18 mouse cellular contexts compared by ENCODE assay signal in the genomic region with DNA sequence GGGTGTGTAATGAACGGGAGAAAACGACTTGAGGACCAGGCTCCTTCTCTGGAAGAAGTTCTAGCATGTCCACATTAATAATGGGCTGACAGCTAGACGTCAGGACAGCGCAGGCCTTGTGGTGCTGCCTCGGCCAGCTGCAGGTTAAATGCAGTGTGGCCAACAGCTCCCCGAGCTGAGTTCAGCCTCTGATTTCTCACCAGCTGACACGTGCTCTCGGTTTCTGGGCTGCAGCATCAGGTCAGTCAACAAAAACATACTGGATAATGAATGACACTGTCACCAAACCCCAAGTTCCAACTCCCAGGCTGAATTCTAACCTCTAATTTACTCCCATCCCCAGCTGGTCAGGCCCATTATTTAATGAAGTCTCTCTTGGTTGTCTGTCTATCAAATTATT.
DNase-seq lines count a peak whose midpoint lies in the region; ATAC-seq and TF ChIP-seq lines count a peak whose summit lies in the region.
"Had no signal": no experiment of that assay in that cellular context is flagged by ENCODE, and none has a peak within 500 bp of the region (broad histone marks: within the 10 kb centered on the region; RNA-seq: fewer than 3 reads in every experiment).

No protein-coding gene starts in this region.

- H3K9me3 ChIP-seq in forebrain, embryonic 12.5 days = no peaks in the 10 kb centered on the region
- H3K9me3 ChIP-seq in forebrain, embryonic 11.5 days (ENCODE audit: control insufficient read depth, low read length) = no peaks in the 10 kb centered on the region
- H3K9me3 ChIP-seq in forebrain, postnatal 0 days (ENCODE audit: low read length) = no peaks in the 10 kb centered on the region
- no peaks in the 10 kb centered on the region for H3K9me3 ChIP-seq in midbrain, embryonic 15.5 days
- H3K9me3 ChIP-seq: embryonic facial prominence, embryonic 12.5 days; heart, embryonic 15.5 days; neural tube, embryonic 13.5 days had no signal

- no peaks in the 10 kb centered on the region for H3K27me3 ChIP-seq in forebrain, embryonic 12.5 days
- no peaks in the 10 kb centered on the region for H3K27me3 ChIP-seq in forebrain, embryonic 11.5 days (ENCODE audit: control insufficient read depth, insufficient read depth, low read length)
- H3K27me3 ChIP-seq in forebrain, postnatal 0 days (ENCODE audit: insufficient read depth, low read length) = no peaks in the 10 kb centered on the region
- H3K27me3 ChIP-seq in midbrain, embryonic 15.5 days (replicated peaks) = no peaks in the 10 kb centered on the region
- H3K27me3 ChIP-seq: embryonic facial prominence, embryonic 12.5 days; heart, embryonic 15.5 days; neural tube, embryonic 13.5 days had no signal

- no peak for TF ChIP-seq CTCF in forebrain, postnatal 0 days (IDR thresholded peaks at IDR 0.05; ENCODE audit: low read depth)

- no peaks in the 10 kb centered on the region for H3K36me3 ChIP-seq in forebrain, embryonic 12.5 days (replicated peaks)
- H3K36me3 ChIP-seq in forebrain, embryonic 11.5 days (ENCODE audit: control insufficient read depth, insufficient read depth, low read length) = no peaks in the 10 kb centered on the region
- H3K36me3 ChIP-seq in forebrain, postnatal 0 days (ENCODE audit: insufficient read depth) = no peaks in the 10 kb centered on the region
- H3K36me3 ChIP-seq in midbrain, embryonic 15.5 days (replicated peaks) = no peaks in the 10 kb centered on the region
- H3K36me3 ChIP-seq: embryonic facial prominence, embryonic 12.5 days; heart, embryonic 15.5 days; neural tube, embryonic 13.5 days had no signal

- no peak overlapping the region for H3K4me2 ChIP-seq in forebrain, embryonic 12.5 days
- no peak overlapping the region for H3K4me2 ChIP-seq in forebrain, embryonic 11.5 days (ENCODE audit: low read depth, low read length, severe bottlenecking)
- H3K4me2 ChIP-seq in forebrain, postnatal 0 days (ENCODE audit: low read depth) = no peak overlapping the region
- no peak overlapping the region for H3K4me2 ChIP-seq in midbrain, embryonic 15.5 days
- H3K4me2 ChIP-seq: embryonic facial prominence, embryonic 12.5 days; heart, embryonic 15.5 days; neural tube, embryonic 13.5 days had no signal

- H3K4me1 ChIP-seq in forebrain, embryonic 12.5 days = peaks cover 19% of the 10 kb centered on the region
- no peaks in the 10 kb centered on the region for H3K4me1 ChIP-seq in forebrain, embryonic 11.5 days (replicated peaks; ENCODE audit: control insufficient read depth, insufficient read depth, low read length)
- H3K4me1 ChIP-seq in forebrain, postnatal 0 days (ENCODE audit: insufficient read depth) = 0 out of 2 replicates have a peak, but pooled peaks cover 14% of the 10 kb centered on the region
- H3K4me1 ChIP-seq in midbrain, embryonic 15.5 days = peaks cover 17% of the 10 kb centered on the region
- H3K4me1 ChIP-seq: heart, embryonic 15.5 days had no signal

- peak; percentile 72 for ATAC-seq in forebrain, embryonic 12.5 days (ENCODE audit: low FRiP score)
- ATAC-seq in forebrain, embryonic 11.5 days (replicated peaks; ENCODE audit: low FRiP score) = no peak
- peak; percentile 54 for ATAC-seq in forebrain, postnatal 0 days
- peak; percentile 53 for ATAC-seq in midbrain, embryonic 15.5 days (replicated peaks)

- DNase-seq in forebrain, embryonic 11.5 days (ENCODE audit: low spot score) = no peak
- peak; percentile 46 for DNase-seq in brain, adult 2 months (ENCODE audit: low read depth, low spot score)
- DNase-seq in forebrain, postnatal 0 days = peak; percentile 21
- DNase-seq in right cerebral cortex, adult 2 months (ENCODE audit: low spot score in 2 of 2) = no peak
- no peak for DNase-seq in spleen, adult 12 weeks (ENCODE audit: low spot score)
- no peak for DNase-seq in layer of hippocampus, adult 8-10 months (ENCODE audit: low spot score in 2 of 2)
- DNase-seq: adrenal gland, postnatal 14 days; gastrocnemius, adult 2 months; heart, postnatal 36 days; kidney, adult 9 months; kidney, postnatal 14 days; lung, postnatal 4 days had no signal

- no peak overlapping the region for H3K9ac ChIP-seq in forebrain, embryonic 12.5 days
- no peak overlapping the region for H3K9ac ChIP-seq in forebrain, embryonic 11.5 days (ENCODE audit: low read length)
- no peak overlapping the region for H3K9ac ChIP-seq in forebrain, postnatal 0 days
- no peak overlapping the region for H3K9ac ChIP-seq in midbrain, embryonic 15.5 days
- H3K9ac ChIP-seq: embryonic facial prominence, embryonic 12.5 days; heart, embryonic 15.5 days; neural tube, embryonic 13.5 days had no signal

- WGBS in forebrain, embryonic 12.5 days = 60% methylated on average over 8 of the region's 8 CpGs
- WGBS in forebrain, embryonic 11.5 days = 72% methylated on average over 8 of the region's 8 CpGs
- 38% methylated on average over 8 of the region's 8 CpGs for WGBS in forebrain, postnatal 0 days
- WGBS in midbrain, embryonic 15.5 days = 36% methylated on average over 8 of the region's 8 CpGs

- H3K4me3 ChIP-seq in forebrain, embryonic 12.5 days (replicated peaks) = no peak overlapping the region
- H3K4me3 ChIP-seq in forebrain, embryonic 11.5 days (ENCODE audit: low read depth, low read length) = no peak overlapping the region
- no peak overlapping the region for H3K4me3 ChIP-seq in forebrain, postnatal 0 days (ENCODE audit: low read depth, low read length)
- no peak overlapping the region for H3K4me3 ChIP-seq in midbrain, embryonic 15.5 days
- H3K4me3 ChIP-seq: embryonic facial prominence, embryonic 12.5 days; gastrocnemius, adult 2 months; heart, embryonic 15.5 days; myocyte; neural tube, embryonic 13.5 days had no signal

- H3K27ac ChIP-seq in forebrain, embryonic 12.5 days = no peak overlapping the region
- H3K27ac ChIP-seq in forebrain, embryonic 11.5 days (ENCODE audit: low read depth, low read length) = no peak overlapping the region
- H3K27ac ChIP-seq in forebrain, postnatal 0 days (ENCODE audit: low read depth, low read length) = no peak overlapping the region
- H3K27ac ChIP-seq in midbrain, embryonic 15.5 days = peak overlapping the region; percentile 47; the same call in 1 of the 2 replicates
- H3K27ac ChIP-seq: embryonic facial prominence, embryonic 12.5 days; gastrocnemius, adult 2 months; heart, embryonic 15.5 days; neural tube, embryonic 13.5 days had no signal

Comparison
In these comparisons a context has a peak if more than half of its experiments do, and no peak if none do; other contexts are left out.
1. DNase-seq: peak in brain, adult 2 months (single experiment) and forebrain, postnatal 0 days (single experiment); none in forebrain, embryonic 11.5 days (single experiment), right cerebral cortex, adult 2 months (0 of 2), spleen, adult 12 weeks (single experiment) and layer of hippocampus, adult 8-10 months (0 of 2).